Mouse (Mus musculus) CH12.LX (cell line): ENCODE data around the gene Uox. TPM values are rescaled to one million over a fixed set of nuclear protein-coding genes. Genes with fewer than 3 reads are reported as not detected.
A peak's percentile ranks its signal among the peaks of the same experiment; 100 is the strongest.

ENCODE experiments used
- DNase-seq: peaks from one replicate; pipeline ENCODE4 v3.0.0-alpha.2; 2013; ENCODE audit errors: extremely low read depth
- H3K27ac ChIP-seq: 2 replicates; pipeline ENCODE4 v1.5.1; 2012; ENCODE audit warnings: low read depth, mild to moderate bottlenecking, control low read depth, moderate library complexity; ENCODE audit not compliant: insufficient read depth
- H3K27me3 ChIP-seq: replicated peaks from 2 replicates; pipeline ENCODE3; 2012; ENCODE audit warnings: inconsistent platforms
- H3K36me3 ChIP-seq, 2 experiments: replicated peaks in 1 of 2; 2 replicates each; pipeline versions ENCODE3 to v1.6.1; 2012; ENCODE audit warnings: inconsistent platforms in 1 of 2, low read length in 1 of 2, mild to moderate bottlenecking in 1 of 2, mixed read lengths in 1 of 2, moderate library complexity in 1 of 2; ENCODE audit not compliant: control insufficient read depth in 1 of 2, insufficient read depth in 1 of 2
- H3K4me1 ChIP-seq, 2 experiments: 2 replicates each; pipeline ENCODE4 v1.6.1; 2012; ENCODE audit warnings: inconsistent platforms in 1 of 2, moderate library complexity in 1 of 2; ENCODE audit not compliant: insufficient read depth in 2 of 2, control insufficient read depth in 1 of 2
- H3K4me2 ChIP-seq: 2 replicates; pipeline ENCODE4 v1.6.1; 2012; ENCODE audit warnings: low read depth, mild to moderate bottlenecking, control low read depth; ENCODE audit not compliant: poor library complexity, insufficient read depth, severe bottlenecking
- H3K4me3 ChIP-seq, 3 experiments: fragments of 150-350 bp in 1 of 3; sonication (generic) in 1 of 3; replicated peaks in 1 of 3; 2 replicates each; pipeline versions ENCODE3 to v1.5.1; 2011 to 2012; ENCODE audit warnings: low read depth in 2 of 3, low read length in 2 of 3, mild to moderate bottlenecking in 2 of 3, moderate library complexity in 2 of 3, control low read depth in 1 of 3, improper control_type of control experiment in 1 of 3, inconsistent platforms in 1 of 3, mixed read lengths in 1 of 3; ENCODE audit not compliant: poor library complexity in 1 of 3
- H3K79me2 ChIP-seq: replicated peaks from 2 replicates; pipeline ENCODE4 v1.6.1; 2012; ENCODE audit warnings: mild to moderate bottlenecking, moderate library complexity; ENCODE audit not compliant: control insufficient read depth, poor library complexity, insufficient read depth, severe bottlenecking; ENCODE audit errors: extremely low read depth
- H3K9ac ChIP-seq: 2 replicates; pipeline ENCODE4 v1.6.1; 2012; ENCODE audit warnings: low read depth, mild to moderate bottlenecking, control low read depth, moderate library complexity; ENCODE audit not compliant: insufficient read depth
- H3K9me3 ChIP-seq: replicated peaks from 2 replicates; pipeline ENCODE3; 2012; ENCODE audit warnings: low read length, inconsistent platforms, mixed read lengths
- BHLHE40 ChIP-seq: IDR thresholded peaks from 2 replicates; pipeline ENCODE4 v1.6.1; 2011; ENCODE audit warnings: mild to moderate bottlenecking, low read depth, low read length, improper control_type of control experiment
- CHD1 ChIP-seq: IDR thresholded peaks from 2 replicates; pipeline ENCODE4 v1.6.1; 2012; ENCODE audit warnings: low read depth, low read length, improper control_type of control experiment, inconsistent platforms
- CHD2 ChIP-seq: IDR thresholded peaks from 2 replicates; pipeline ENCODE4 v1.6.1; 2011; ENCODE audit warnings: low read length, improper control_type of control experiment
- E2F4 ChIP-seq: IDR thresholded peaks from 2 replicates; pipeline ENCODE4 v1.6.1; 2011; ENCODE audit warnings: low read depth, low read length, improper control_type of control experiment; ENCODE audit not compliant: insufficient replicate concordance
- ELF1 ChIP-seq: IDR thresholded peaks from 2 replicates; pipeline ENCODE4 v1.6.1; 2014; ENCODE audit warnings: low read depth, mild to moderate bottlenecking, inconsistent platforms, low read length, improper control_type of control experiment
- ETS1 ChIP-seq: conservative IDR thresholded peaks from 2 replicates; pipeline ENCODE4 v1.6.1; 2012; ENCODE audit warnings: low read depth, mild to moderate bottlenecking, inconsistent platforms, low read length, improper control_type of control experiment, moderate library complexity
- GABPA ChIP-seq: IDR thresholded peaks from 2 replicates; pipeline ENCODE4 v1.6.1; 2012; ENCODE audit warnings: low read depth, low read length, improper control_type of control experiment, inconsistent platforms; ENCODE audit not compliant: insufficient replicate concordance
- HCFC1 ChIP-seq: IDR thresholded peaks from 2 replicates; pipeline ENCODE4 v1.6.1; 2012; ENCODE audit warnings: low read depth, mild to moderate bottlenecking, inconsistent platforms, low read length, improper control_type of control experiment
- IRF4 ChIP-seq: IDR thresholded peaks from 2 replicates; pipeline ENCODE4 v1.6.1; 2014; ENCODE audit warnings: low read depth, mild to moderate bottlenecking, inconsistent platforms, low read length, improper control_type of control experiment
- JUN ChIP-seq: IDR thresholded peaks from 2 replicates; pipeline ENCODE4 v1.6.1; 2011; ENCODE audit warnings: low read depth, mild to moderate bottlenecking, low read length, improper control_type of control experiment, moderate library complexity; ENCODE audit not compliant: insufficient read depth
- JUND ChIP-seq: conservative IDR thresholded peaks from 2 replicates; pipeline ENCODE4 v1.6.1; 2011; ENCODE audit warnings: low read depth, low read length, improper control_type of control experiment
- KAT2A ChIP-seq: IDR thresholded peaks from 2 replicates; pipeline ENCODE4 v1.6.1; 2012; ENCODE audit warnings: low read length, improper control_type of control experiment, inconsistent platforms; ENCODE audit not compliant: insufficient replicate concordance
- MAX ChIP-seq: IDR thresholded peaks from 2 replicates; pipeline ENCODE4 v1.6.1; 2011; ENCODE audit warnings: low read length, improper control_type of control experiment
- MAZ ChIP-seq: IDR thresholded peaks from 2 replicates; pipeline ENCODE4 v1.6.1; 2012; ENCODE audit warnings: low read depth, mild to moderate bottlenecking, inconsistent platforms, low read length, improper control_type of control experiment, moderate library complexity
- MEF2A ChIP-seq: IDR thresholded peaks from 2 replicates; pipeline ENCODE4 v1.6.1; 2014; ENCODE audit warnings: low read depth, mild to moderate bottlenecking, inconsistent platforms, low read length, improper control_type of control experiment, borderline replicate concordance
- MXI1 ChIP-seq: IDR thresholded peaks from 2 replicates; pipeline ENCODE4 v1.6.1; 2011; ENCODE audit warnings: mild to moderate bottlenecking, low read depth, low read length, improper control_type of control experiment
- MYC ChIP-seq: IDR thresholded peaks from 2 replicates; pipeline ENCODE4 v1.6.1; 2011; ENCODE audit warnings: low read depth, mild to moderate bottlenecking, improper control_type of control experiment, low read length
- NELFE ChIP-seq: IDR thresholded peaks from 2 replicates; pipeline ENCODE4 v1.6.1; 2011; ENCODE audit warnings: low read depth, low read length, improper control_type of control experiment
- NRF1 ChIP-seq: IDR thresholded peaks from 2 replicates; pipeline ENCODE4 v1.6.1; 2014; ENCODE audit warnings: low read depth, mild to moderate bottlenecking, inconsistent platforms, low read length, improper control_type of control experiment, moderate library complexity
- PAX5 ChIP-seq: IDR thresholded peaks from 2 replicates; pipeline ENCODE4 v1.6.1; 2012; ENCODE audit warnings: low read length, inconsistent platforms, mixed read lengths
- POLR2A ChIP-seq: IDR thresholded peaks from 2 replicates; pipeline ENCODE4 v1.6.1; 2011; ENCODE audit warnings: low read depth, mild to moderate bottlenecking, improper control_type of control experiment, low read length
- POLR2AphosphoS2 ChIP-seq: IDR thresholded peaks from 2 replicates; pipeline ENCODE4 v1.6.1; 2011; ENCODE audit warnings: low read depth, low read length, improper control_type of control experiment
- RAD21 ChIP-seq: IDR thresholded peaks from 2 replicates; pipeline ENCODE4 v1.6.1; 2011; ENCODE audit warnings: low read depth, mild to moderate bottlenecking, low read length, improper control_type of control experiment, moderate library complexity
- RCOR1 ChIP-seq: conservative IDR thresholded peaks from 2 replicates; pipeline ENCODE4 v1.6.1; 2012; ENCODE audit warnings: low read depth, mild to moderate bottlenecking, inconsistent platforms, low read length, improper control_type of control experiment
- SIN3A ChIP-seq: IDR thresholded peaks from 2 replicates; pipeline ENCODE4 v1.6.1; 2012; ENCODE audit warnings: low read length, improper control_type of control experiment, inconsistent platforms
- TBP ChIP-seq: conservative IDR thresholded peaks from 2 replicates; pipeline ENCODE4 v1.6.1; 2011; ENCODE audit warnings: low read depth, low read length, improper control_type of control experiment
- TCF12 ChIP-seq: IDR thresholded peaks from 2 replicates; pipeline ENCODE4 v1.6.1; 2014; ENCODE audit warnings: low read depth, mild to moderate bottlenecking, inconsistent platforms, low read length, improper control_type of control experiment
- USF2 ChIP-seq: conservative IDR thresholded peaks from 2 replicates; pipeline ENCODE4 v1.6.1; 2011; ENCODE audit warnings: low read depth, low read length, improper control_type of control experiment
- ZC3H11A ChIP-seq: IDR thresholded peaks from 2 replicates; pipeline ENCODE4 v1.6.1; 2012; ENCODE audit warnings: low read depth, mild to moderate bottlenecking, inconsistent platforms, low read length, improper control_type of control experiment
- ZMIZ1 ChIP-seq: IDR thresholded peaks from 2 replicates; pipeline ENCODE4 v1.6.1; 2012; ENCODE audit warnings: low read depth, mild to moderate bottlenecking, inconsistent platforms, low read length, improper control_type of control experiment
- dilution Hi-C: fragments of 300-500 bp; cut with MboI; formaldehyde crosslinking; loops from 2 replicates; pipeline ENCODE4 v1.14.3; 2020; ENCODE audit warnings: low sequenced_read_pairs; ENCODE audit not compliant: extremely low pct_unique_long_range_greater_than_20kb, extremely low pct_ligation_motif_present
- in situ Hi-C: fragments of 300-500 bp; cut with MboI; formaldehyde crosslinking; loops from 3 replicates; pipeline ENCODE4 v1.14.3; 2019; ENCODE audit warnings: low sequenced_read_pairs, low pct_ligation_motif_present, low pct_unique_long_range_greater_than_20kb, mixed read lengths
- polyA plus RNA-seq: library from polyadenylated mRNA; unstranded; fragments of >175 nt; gene quantifications from 2 replicates; pipeline ENCODE4 v1.2.1, GENCODE M21; 2012; ENCODE audit warnings: low read depth; ENCODE audit not compliant: insufficient read length
- total RNA-seq, 2 experiments: library from RNA; depleted of rRNA; stranded (reverse); fragments of 300-350 nt in 1 of 2; fragments of >200 nt in 1 of 2; gene quantifications; 2 replicates each; pipeline ENCODE4 v1.2.3; 2012 to 2014

The Uox gene
- total and polyA plus RNA-seq, 3 experiments: not detected

- dilution Hi-C loops: no loop called here
- Histone ChIP-seq H3K27ac (no peak overlapping the region), H3K4me1 (peaks cover 2 to 12% of the 10 kb centered on the region in 2 experiments; a peak in 2 of 4 replicates), H3K27me3 (no peaks in the 10 kb centered on the region), H3K79me2 (no peaks in the 10 kb centered on the region), H3K4me3 (no peak overlapping the region), H3K4me2 (no peak overlapping the region), H3K36me3 (no peaks in the 10 kb centered on the region), H3K9me3 (no peaks in the 10 kb centered on the region), H3K9ac (no peak overlapping the region)
- DNase-seq: no peak
- in situ Hi-C loops: no loop called here
- TF ChIP-seq ZMIZ1 (no peak), NELFE (no peak), CHD1 (no peak), ZC3H11A (no peak), PAX5 (no peak), JUN (no peak), TCF12 (no peak), USF2 (no peak), MAX (no peak), ELF1 (no peak)
These were observed 55.5 kb downstream of the Uox start for GRCm38 (mm10) chr3:146625766-146626165.

GRCm38 (mm10) chr3:146628227-146628982 lies 58.2 kb downstream of the Uox start:
- H3K79me2 ChIP-seq: no peaks in the 10 kb centered on the region
- no peaks in the 10 kb centered on the region for H3K27me3 ChIP-seq
- H3K4me1 ChIP-seq: peaks cover 2 to 10% of the 10 kb centered on the region in 2 experiments; a peak in 2 of 4 replicates
- DNase-seq: no peak
- H3K4me3 ChIP-seq: peak overlapping the region in 1 of 3 experiments; percentile 17
- H3K9ac ChIP-seq: no peak overlapping the region; the same call in 1 of the 2 replicates
- H3K36me3 ChIP-seq: no peaks in the 10 kb centered on the region
- no peak for TF ChIP-seq NRF1
- TF ChIP-seq TBP: no peak
- no peak for TF ChIP-seq USF2
- no peak for TF ChIP-seq RAD21
- 0 out of 2 replicates have a peak, but pooled peaks have one; percentile 11 for TF ChIP-seq NELFE
- no peak for TF ChIP-seq JUN
- TF ChIP-seq MAZ: no peak
- TF ChIP-seq MXI1: no peak
- peak; percentile 61 for TF ChIP-seq BHLHE40
- no peak for TF ChIP-seq IRF4
- TF ChIP-seq CHD2: no peak
- TF ChIP-seq SIN3A: no peak
- no peak for TF ChIP-seq ETS1
- TF ChIP-seq POLR2A: no peak
- no peak for TF ChIP-seq KAT2A
- TF ChIP-seq JUND: no peak
- TF ChIP-seq HCFC1: peak; percentile 30; the same call in 1 of the 2 replicates
- TF ChIP-seq TCF12: no peak
- TF ChIP-seq ELF1: peak; percentile 35; the same call in 1 of the 2 replicates
- no peak for TF ChIP-seq CHD1
- TF ChIP-seq GABPA: no peak
- TF ChIP-seq RCOR1: no peak
- TF ChIP-seq E2F4: no peak
- TF ChIP-seq MEF2A: no peak
- no peak for TF ChIP-seq POLR2AphosphoS2
- TF ChIP-seq MYC: no peak
- dilution Hi-C loops (no loop called here), in situ Hi-C loops (no loop called here)
- H3K27ac ChIP-seq: no peak overlapping the region
- H3K4me2 ChIP-seq: peak overlapping the region; percentile 63
- no peaks in the 10 kb centered on the region for H3K9me3 ChIP-seq
